Mouse (Mus musculus) MEL (cell line): ENCODE results near the gene Nudc. TPM values are rescaled to one million over a fixed set of nuclear protein-coding genes. Genes with fewer than 3 reads are reported as not detected.

Experiments
- DNase-seq: peaks from one replicate; pipeline ENCODE4 v3.0.0; 2011; ENCODE audit warnings: low read depth, low spot score
- H3K27ac ChIP-seq: 2 replicates; pipeline ENCODE4 v1.5.1; 2012; ENCODE audit warnings: low read depth, mild to moderate bottlenecking, control low read depth, low read length, moderate library complexity; ENCODE audit not compliant: control insufficient read depth
- H3K27me3 ChIP-seq, 2 experiments: fragments of 150-350 bp in 1 of 2; sonication (generic) in 1 of 2; 2 replicates each; pipeline ENCODE4 v1.6.1; 2012; ENCODE audit warnings: low read length in 2 of 2, mild to moderate bottlenecking in 2 of 2, improper control_type of control experiment in 1 of 2, moderate library complexity in 1 of 2; ENCODE audit not compliant: insufficient read depth in 2 of 2, control insufficient read depth in 1 of 2
- H3K36me3 ChIP-seq, 2 experiments: 2 replicates each; pipeline ENCODE4 v1.6.1; 2012 to 2014; ENCODE audit warnings: low read length in 2 of 2, improper control_type of control experiment in 1 of 2, inconsistent platforms in 1 of 2, mild to moderate bottlenecking in 1 of 2; ENCODE audit not compliant: insufficient read depth in 2 of 2, control insufficient read depth in 1 of 2
- H3K4me1 ChIP-seq, 2 experiments: fragments of 150-350 bp in 1 of 2; sonication (generic) in 1 of 2; 2 replicates each; pipeline ENCODE4 v1.6.1; 2012; ENCODE audit warnings: low read length in 2 of 2, improper control_type of control experiment in 1 of 2, mild to moderate bottlenecking in 1 of 2; ENCODE audit not compliant: insufficient read depth in 2 of 2, control insufficient read depth in 1 of 2
- H3K4me3 ChIP-seq, 2 experiments: fragments of 150-350 bp in 1 of 2; sonication (generic) in 1 of 2; 2 replicates each; pipeline ENCODE4 v1.5.1; 2012; ENCODE audit warnings: low read depth in 2 of 2, low read length in 2 of 2, mild to moderate bottlenecking in 2 of 2, moderate library complexity in 2 of 2, control low read depth in 1 of 2, improper control_type of control experiment in 1 of 2; ENCODE audit not compliant: control insufficient read depth in 1 of 2, insufficient read depth in 1 of 2
- H3K79me2 ChIP-seq: 2 replicates; pipeline ENCODE4 v1.6.1; 2012; ENCODE audit warnings: mild to moderate bottlenecking, low read length, moderate library complexity; ENCODE audit not compliant: control insufficient read depth, poor library complexity, insufficient read depth
- H3K9ac ChIP-seq: 2 replicates; pipeline ENCODE4 v1.6.1; 2012; ENCODE audit warnings: low read depth, mild to moderate bottlenecking, control low read depth, low read length, moderate library complexity; ENCODE audit not compliant: control insufficient read depth, poor library complexity, severe bottlenecking
- H3K9me3 ChIP-seq: fragments of 150-350 bp; sonication (generic); replicated peaks from 2 replicates; pipeline ENCODE4 v1.6.1; 2012; ENCODE audit warnings: mild to moderate bottlenecking, low read length, improper control_type of control experiment, moderate library complexity; ENCODE audit not compliant: insufficient read depth
- CTCF ChIP-seq, 3 experiments: IDR thresholded peaks in 2 of 3; conservative IDR thresholded peaks in 1 of 3; 2 replicates each; pipeline ENCODE4 v1.5.1; 2011 to 2012; ENCODE audit warnings: low read length in 3 of 3, low read depth in 2 of 3, mild to moderate bottlenecking in 2 of 3, improper control_type of control experiment in 1 of 3, inconsistent platforms in 1 of 3, mixed read lengths in 1 of 3, moderate library complexity in 1 of 3; ENCODE audit not compliant: control insufficient read depth in 1 of 3, insufficient read depth in 1 of 3, poor library complexity in 1 of 3, severe bottlenecking in 1 of 3
- E2F4 ChIP-seq: IDR thresholded peaks from 2 replicates; pipeline ENCODE4 v1.6.1; 2011; ENCODE audit warnings: low read depth, low read length, improper control_type of control experiment, borderline replicate concordance
- ETS1 ChIP-seq: IDR thresholded peaks from 2 replicates; pipeline ENCODE4 v1.6.1; 2012; ENCODE audit warnings: low read depth, mild to moderate bottlenecking, inconsistent platforms, low read length, improper control_type of control experiment, moderate library complexity
- GATA1 ChIP-seq: IDR thresholded peaks from 2 replicates; pipeline ENCODE4 v1.6.1; 2011; ENCODE audit warnings: low read depth, low read length, improper control_type of control experiment
- HCFC1 ChIP-seq: IDR thresholded peaks from 2 replicates; pipeline ENCODE4 v1.6.1; 2012; ENCODE audit warnings: low read depth, mild to moderate bottlenecking, inconsistent platforms, low read length, improper control_type of control experiment, moderate library complexity
- KAT2A ChIP-seq: conservative IDR thresholded peaks from 2 replicates; pipeline ENCODE4 v1.6.1; 2012; ENCODE audit warnings: low read depth, low read length, improper control_type of control experiment, inconsistent platforms
- MAFK ChIP-seq: IDR thresholded peaks from 2 replicates; pipeline ENCODE4 v1.6.1; 2011; ENCODE audit warnings: low read depth, mild to moderate bottlenecking, low read length, improper control_type of control experiment, borderline replicate concordance
- MAX ChIP-seq: IDR thresholded peaks from 2 replicates; pipeline ENCODE4 v1.6.1; 2011; ENCODE audit warnings: low read length, improper control_type of control experiment
- MEF2A ChIP-seq: IDR thresholded peaks from 2 replicates; pipeline ENCODE4 v1.6.1; 2014; ENCODE audit warnings: low read depth, mild to moderate bottlenecking, inconsistent platforms, low read length, improper control_type of control experiment; ENCODE audit not compliant: poor library complexity, insufficient replicate concordance, severe bottlenecking; ENCODE audit errors: extremely low read depth
- MYC ChIP-seq: IDR thresholded peaks from 2 replicates; pipeline ENCODE4 v1.6.1; 2011; ENCODE audit warnings: low read depth, mild to moderate bottlenecking, low read length, improper control_type of control experiment, moderate library complexity
- NELFE ChIP-seq: IDR thresholded peaks from 2 replicates; pipeline ENCODE4 v1.6.1; 2011; ENCODE audit warnings: low read depth, low read length, improper control_type of control experiment
- NRF1 ChIP-seq: IDR thresholded peaks from 2 replicates; pipeline ENCODE4 v1.6.1; 2014; ENCODE audit warnings: low read depth, mild to moderate bottlenecking, inconsistent platforms, low read length, improper control_type of control experiment, moderate library complexity; ENCODE audit not compliant: poor library complexity, insufficient read depth, severe bottlenecking
- POLR2A ChIP-seq, 2 experiments: IDR thresholded peaks; 2 replicates each; pipeline ENCODE4 v1.6.1; 2011 to 2012; ENCODE audit warnings: low read length in 2 of 2, mild to moderate bottlenecking in 2 of 2, control low read depth in 1 of 2, improper control_type of control experiment in 1 of 2, low read depth in 1 of 2, moderate library complexity in 1 of 2; ENCODE audit not compliant: control insufficient read depth in 1 of 2, insufficient read depth in 1 of 2, poor library complexity in 1 of 2
- POLR2AphosphoS2 ChIP-seq: IDR thresholded peaks from 2 replicates; pipeline ENCODE4 v1.6.1; 2011; ENCODE audit warnings: low read length, improper control_type of control experiment
- POLR2AphosphoS5 ChIP-seq: IDR thresholded peaks from 2 replicates; pipeline ENCODE4 v1.6.1; 2012; ENCODE audit warnings: low read depth, borderline replicate concordance, mild to moderate bottlenecking, inconsistent platforms, low read length, moderate library complexity, mixed read lengths
- SIN3A ChIP-seq: IDR thresholded peaks from 2 replicates; pipeline ENCODE4 v1.6.1; 2012; ENCODE audit warnings: low read length, improper control_type of control experiment, inconsistent platforms
- SMC3 ChIP-seq: IDR thresholded peaks from 2 replicates; pipeline ENCODE4 v1.6.1; 2011; ENCODE audit warnings: low read depth, low read length, improper control_type of control experiment
- TAL1 ChIP-seq: IDR thresholded peaks from 2 replicates; pipeline ENCODE4 v1.6.1; 2012; ENCODE audit warnings: mild to moderate bottlenecking, inconsistent platforms, low read length, moderate library complexity, mixed read lengths
- TBP ChIP-seq: IDR thresholded peaks from 2 replicates; pipeline ENCODE4 v1.8.0; 2011; ENCODE audit warnings: low read depth, low read length, improper control_type of control experiment
- USF1 ChIP-seq: IDR thresholded peaks from 2 replicates; pipeline ENCODE4 v1.6.1; 2014; ENCODE audit warnings: low read depth, mild to moderate bottlenecking, inconsistent platforms, low read length, improper control_type of control experiment, moderate library complexity
- ZC3H11A ChIP-seq: IDR thresholded peaks from 2 replicates; pipeline ENCODE4 v1.6.1; 2012; ENCODE audit warnings: low read depth, mild to moderate bottlenecking, inconsistent platforms, low read length, improper control_type of control experiment
- ZKSCAN1 ChIP-seq: IDR thresholded peaks from 2 replicates; pipeline ENCODE4 v1.6.1; 2012; ENCODE audit warnings: low read depth, mild to moderate bottlenecking, inconsistent platforms, low read length, improper control_type of control experiment, moderate library complexity
- ZMIZ1 ChIP-seq: IDR thresholded peaks from 2 replicates; pipeline ENCODE4 v1.6.1; 2012; ENCODE audit warnings: low read depth, mild to moderate bottlenecking, inconsistent platforms, low read length, improper control_type of control experiment, moderate library complexity
- ZNF384 ChIP-seq: IDR thresholded peaks from 2 replicates; pipeline ENCODE4 v1.6.1; 2012; ENCODE audit warnings: low read depth, mild to moderate bottlenecking, inconsistent platforms, low read length, improper control_type of control experiment
- polyA plus RNA-seq, 2 experiments: library from polyadenylated mRNA; stranded (reverse) in 1 of 2; unstranded in 1 of 2; fragments of >175 nt in 1 of 2; fragments of >200 nt in 1 of 2; gene quantifications; 2 replicates each; pipeline versions ENCODE4 v1.2.1 to v1.2.4; 2012; ENCODE audit warnings: low replicate concordance in 2 of 2, low read depth in 1 of 2; ENCODE audit not compliant: insufficient read length in 2 of 2, insufficient read depth in 1 of 2, missing spikeins in 1 of 2
- total RNA-seq: library from RNA; depleted of rRNA; stranded (reverse); fragments of 300-350 nt; gene quantifications from 2 replicates; pipeline ENCODE4 v1.2.3, GENCODE M21; 2012

Nudc gene
- total and polyA plus RNA-seq, 3 experiments = 516 to 732 TPM; not detected in 1

- Histone ChIP-seq H3K4me1 (no peaks in the 10 kb centered on the region; a peak in 1 of 4 replicates), H3K27ac (no peak overlapping the region), H3K4me3 (no peak overlapping the region), H3K9ac (no peak overlapping the region)
- DNase-seq = no peak
- TF ChIP-seq SMC3 = no peak
- TF ChIP-seq POLR2A (IDR thresholded peaks at IDR 0.05; ENCODE audit: control insufficient read depth in 1 of 2, insufficient read depth in 1 of 2, low read depth in 1 of 2, low read length in 2 of 2, poor library complexity in 1 of 2) = no peak
- no peak for TF ChIP-seq POLR2AphosphoS2
- no peak for TF ChIP-seq ZKSCAN1
- no peak for TF ChIP-seq MAX
- TF ChIP-seq SIN3A = no peak
- no peak for TF ChIP-seq USF1
- TF ChIP-seq TBP = no peak
- TF ChIP-seq ZNF384 = no peak
- no peak for TF ChIP-seq E2F4
- TF ChIP-seq CTCF (IDR thresholded peaks at IDR 0.05 in 2 of 3, conservative IDR thresholded peaks at IDR 0.05 in 1 of 3; ENCODE audit: control insufficient read depth in 1 of 3, insufficient read depth in 1 of 3, low read depth in 2 of 3, low read length in 3 of 3, poor library complexity in 1 of 3, severe bottlenecking in 1 of 3) = no peak
- no peak for TF ChIP-seq KAT2A
- no peak for TF ChIP-seq HCFC1
- TF ChIP-seq POLR2AphosphoS5 = no peak
- no peak for TF ChIP-seq MYC
- TF ChIP-seq, all 39 proteins: peak for 0
- H3K79me2 ChIP-seq = peaks cover 4% of the 10 kb centered on the region; the same call in 1 of the 2 replicates
- no peaks in the 10 kb centered on the region for H3K9me3 ChIP-seq
- no peaks in the 10 kb centered on the region for H3K27me3 ChIP-seq
- H3K36me3 ChIP-seq = no peaks in the 10 kb centered on the region
Measured at GRCm38 (mm10) chr4:133570066-133570466, 24.3 kb upstream of the Nudc start.

GRCm38 (mm10) chr4:133569291-133570065 is 23.7 kb upstream of the Nudc start:
- Histone ChIP-seq H3K27me3 (no peaks in the 10 kb centered on the region), H3K9me3 (no peaks in the 10 kb centered on the region), H3K4me3 (no peak overlapping the region), H3K9ac (no peak overlapping the region), H3K36me3 (no peaks in the 10 kb centered on the region), H3K27ac (no peak overlapping the region), H3K79me2 (no peaks in the 10 kb centered on the region), H3K4me1 (no peaks in the 10 kb centered on the region; a peak in 1 of 4 replicates)
- no peak for DNase-seq
- TF ChIP-seq ZC3H11A (no peak), ZNF384 (no peak), TAL1 (no peak), ETS1 (no peak), GATA1 (no peak), ZMIZ1 (no peak), NELFE (no peak), MAFK (no peak), NRF1 (no peak), MEF2A (no peak)
